In genomic region chr7:99962536-99963236, GRCm38 (mm10) we compare ENCODE assay signal across 9 mouse cellular contexts. TPM values are rescaled to one million over a fixed set of nuclear protein-coding genes. Genes with fewer than 3 reads are reported as not detected.
A peak's percentile ranks its signal among the peaks of the same experiment; 100 is the strongest.
DNase-seq lines count a peak whose midpoint lies in the region.
"Had no signal": no experiment of that assay in that cellular context is flagged by ENCODE, and none has a peak within 500 bp of the region (broad histone marks: within the 10 kb centered on the region; RNA-seq: fewer than 3 reads in every experiment).

No protein-coding gene starts in this region.

- H3K4me1 ChIP-seq in brown adipose tissue, adult 24 weeks (ENCODE audit: control insufficient read depth, insufficient read depth, insufficient read length, low read length), result peaks cover 18% of the 10 kb centered on the region
- H3K4me1 ChIP-seq in megakaryocyte, embryonic 14.5 days, result peaks cover 66% of the 10 kb centered on the region

- H3K4me3 ChIP-seq in brown adipose tissue, adult 24 weeks (ENCODE audit: insufficient read depth, low read depth, low read length), result no peak overlapping the region
- peak overlapping the region; percentile 70 for H3K4me3 ChIP-seq in megakaryocyte, embryonic 14.5 days (replicated peaks)
- H3K4me3 ChIP-seq: embryonic facial prominence, embryonic 12.5 days had no signal

- H3K36me3 ChIP-seq in megakaryocyte, embryonic 14.5 days (replicated peaks; ENCODE audit: low read length), result peaks cover 23% of the 10 kb centered on the region
- H3K36me3 ChIP-seq: embryonic facial prominence, embryonic 12.5 days had no signal

- H3K27me3 ChIP-seq in megakaryocyte, embryonic 14.5 days (replicated peaks), result no peaks in the 10 kb centered on the region
- H3K27me3 ChIP-seq: embryonic facial prominence, embryonic 12.5 days had no signal

- peak overlapping the region; percentile 89 for H3K27ac ChIP-seq in brown adipose tissue, adult 24 weeks (replicated peaks; ENCODE audit: low read depth, low read length)
- H3K27ac ChIP-seq: embryonic facial prominence, embryonic 12.5 days had no signal

- intact Hi-C loops in heart, postnatal 25 days (cut with DNase I), result no loop called here

- no peaks in the 10 kb centered on the region for H3K9me3 ChIP-seq in megakaryocyte, embryonic 14.5 days
- H3K9me3 ChIP-seq: embryonic facial prominence, embryonic 12.5 days had no signal

- peak; percentile 22 for DNase-seq in kidney, adult 11 months
- DNase-seq in kidney, postnatal 25 days, result no peak
- peak; percentile 36 for DNase-seq in heart, postnatal 25 days (ENCODE audit: low spot score)
- DNase-seq in cerebellum, adult 8-10 months, result no peak
- no peak for DNase-seq in T-cell, adult 2 months (ENCODE audit: low spot score)
- no peak for DNase-seq in retina, embryonic 14.5 days (ENCODE audit: low spot score)

RNA-seq across cellular contexts. Expression of gene Rnf169, which starts 17.6 kb away (rescaled TPM):
- polyA plus RNA-seq in brown adipose tissue, adult 24 weeks (2012; ENCODE audit: insufficient read depth, insufficient read length, missing spikeins), result 1.8 and 3.3 TPM in 2 replicates
- total RNA-seq in heart, postnatal 25 days (2021), result 10 to 100 TPM in 1 of 2 experiments, 1 to 10 TPM in 1; 9.8 to 10.2 TPM
- polyA plus RNA-seq in megakaryocyte, embryonic 14.5 days (2012; ENCODE audit: insufficient read depth, low replicate concordance), result 0.82 and 0.87 TPM in 2 replicates

RNA-seq across cellular contexts. Expression of gene Chrdl2, which starts 43.3 kb away (rescaled TPM):
- polyA plus RNA-seq in brown adipose tissue, adult 24 weeks (2012; ENCODE audit: insufficient read depth, insufficient read length, missing spikeins), result not detected in 2 replicates
- total RNA-seq in heart, postnatal 25 days (2021), result under 1 TPM in 1 of 2 experiments, not detected in 1; 0.36 TPM
- 0.15 TPM in 1 of 2 replicates, not detected in the other for polyA plus RNA-seq in megakaryocyte, embryonic 14.5 days (2012; ENCODE audit: insufficient read depth, low replicate concordance)

Comparison
In these comparisons a context has a peak if more than half of its experiments do, and no peak if none do; other contexts are left out.
1. DNase-seq: peak in kidney, adult 11 months (single experiment) and heart, postnatal 25 days (single experiment); none in kidney, postnatal 25 days (0 of 2), cerebellum, adult 8-10 months (single experiment), T-cell, adult 2 months (single experiment) and retina, embryonic 14.5 days (single experiment).